Mouse (Mus musculus): ENCODE measurements at regions not wholly inside any gene's neighbourhood (a gene's known extent, or its start where the extent isn't known, plus 50 kb on each side); places are given as distances from the start of the nearest gene placed in this dataset.

DNA sequence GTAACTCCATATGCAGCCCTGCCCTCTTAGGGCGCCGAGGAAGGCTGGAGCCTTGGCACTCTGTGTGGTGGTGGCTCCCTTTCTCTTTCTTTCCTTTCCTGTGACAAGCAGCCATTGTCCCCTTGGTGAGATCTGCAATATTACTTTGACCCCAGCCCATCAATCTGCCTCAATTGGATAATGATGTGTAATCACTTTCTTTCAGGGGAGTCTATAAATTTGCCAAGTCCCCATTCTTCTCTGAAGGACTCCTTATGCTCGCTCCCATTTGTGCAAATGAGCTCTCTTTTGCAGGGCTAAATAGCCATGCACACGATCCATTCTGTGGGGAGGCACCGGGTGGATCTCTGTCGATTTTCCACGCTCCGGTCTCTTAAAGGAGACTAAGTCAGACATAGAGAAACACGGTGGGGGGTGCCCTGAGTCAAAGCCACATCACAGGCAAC is 563.2 kb upstream of the Slc35b3 start:
- no peak for TF ChIP-seq CTCF (IDR thresholded peaks at IDR 0.05; ENCODE audit: borderline replicate concordance, insufficient read depth, low read depth, low read length)
- TF ChIP-seq POLR2A (IDR thresholded peaks at IDR 0.05; ENCODE audit: borderline replicate concordance, insufficient read depth, low read length): no peak
